Comparison of ENCODE assay signal across 17 mouse cellular contexts in genomic region chr7:139357043-139357442, GRCm38 (mm10).
"Had no signal": no experiment of that assay in that cellular context is flagged by ENCODE, and none has a peak within 500 bp of the region (broad histone marks: within the 10 kb centered on the region; RNA-seq: fewer than 3 reads in every experiment).

No protein-coding gene starts in this region.

- H3K4me3 ChIP-seq: kidney, embryonic 15.5 days; limb, embryonic 12.5 days; limb, embryonic 15.5 days; liver, embryonic 12.5 days; liver, embryonic 15.5 days; lung, embryonic 15.5 days had no signal

- H3K4me1 ChIP-seq: limb, embryonic 12.5 days; limb, embryonic 15.5 days; liver, embryonic 15.5 days had no signal

- DNase-seq: kidney, adult 8-10 months; kidney, postnatal 10 days; kidney, postnatal 36 days; left cerebral cortex, postnatal 4 days; lung, adult 18-20 months; lung, postnatal 14 days; lung, postnatal 4 days; midbrain, embryonic 14.5 days; thymus, postnatal 25 days had no signal

- H3K27ac ChIP-seq: kidney, embryonic 15.5 days; limb, embryonic 12.5 days; limb, embryonic 15.5 days; liver, embryonic 12.5 days; liver, embryonic 15.5 days; lung, embryonic 15.5 days had no signal

- H3K36me3 ChIP-seq: kidney, embryonic 15.5 days; limb, embryonic 12.5 days; limb, embryonic 15.5 days; liver, embryonic 12.5 days; liver, embryonic 15.5 days; lung, embryonic 15.5 days had no signal

- H3K9ac ChIP-seq: kidney, embryonic 15.5 days; limb, embryonic 12.5 days; limb, embryonic 15.5 days; liver, embryonic 12.5 days; liver, embryonic 15.5 days; lung, embryonic 15.5 days had no signal

- H3K27me3 ChIP-seq: kidney, embryonic 15.5 days; limb, embryonic 12.5 days; limb, embryonic 15.5 days; liver, embryonic 12.5 days; liver, embryonic 15.5 days; lung, embryonic 15.5 days had no signal

- H3K4me2 ChIP-seq: kidney, embryonic 15.5 days; limb, embryonic 12.5 days; limb, embryonic 15.5 days; liver, embryonic 12.5 days; liver, embryonic 15.5 days; lung, embryonic 15.5 days; midbrain, embryonic 11.5 days had no signal

- ATAC-seq: inflammation-experienced regulatory T-cells, adult 6 months; liver, embryonic 12.5 days had no signal

- H3K9me3 ChIP-seq: kidney, embryonic 15.5 days; limb, embryonic 12.5 days; limb, embryonic 15.5 days; liver, embryonic 12.5 days; liver, embryonic 15.5 days; lung, embryonic 15.5 days had no signal
